ENCODE assay signal across 27 mouse cellular contexts in genomic region chr5:124056956-124057355, GRCm38 (mm10). TPM values are rescaled to one million over a fixed set of nuclear protein-coding genes. Genes with fewer than 3 reads are reported as not detected.
DNase-seq lines count a peak whose midpoint lies in the region; ATAC-seq and TF ChIP-seq lines count a peak whose summit lies in the region.
"Had no signal": no experiment of that assay in that cellular context is flagged by ENCODE, and none has a peak within 500 bp of the region (broad histone marks: within the 10 kb centered on the region; RNA-seq: fewer than 3 reads in every experiment).

No protein-coding gene starts in this region.

- peak; percentile 78 for DNase-seq in midbrain, embryonic 11.5 days (ENCODE audit: low spot score, missing footprints)
- DNase-seq in mesoderm, embryonic 11.5 days (ENCODE audit: low read depth, low spot score): peak; percentile 50
- DNase-seq in urinary bladder, postnatal 4 days (ENCODE audit: low spot score in 2 of 2): no peak
- DNase-seq: adrenal gland, adult 8-10 months; adrenal gland, postnatal 25 days; cerebellum, adult 18-20 months; cerebellum, adult 9-10 months; cerebellum, postnatal 25 days; forebrain, postnatal 0 days; gastrocnemius, postnatal 25 days; heart, adult 18-20 months; heart, postnatal 10 days; heart, postnatal 36 days had no signal

- no peak overlapping the region for H3K27ac ChIP-seq in intestine, embryonic 15.5 days
- H3K27ac ChIP-seq in intestine, postnatal 0 days (ENCODE audit: low read depth, low read length): no peak overlapping the region
- no peak overlapping the region for H3K27ac ChIP-seq in midbrain, embryonic 11.5 days (ENCODE audit: low read depth, low read length)
- H3K27ac ChIP-seq in midbrain, embryonic 16.5 days (ENCODE audit: low read length): no peak overlapping the region
- H3K27ac ChIP-seq: embryonic facial prominence, embryonic 12.5 days; embryonic facial prominence, embryonic 15.5 days; heart, embryonic 15.5 days; hindbrain, embryonic 10.5 days; hindbrain, embryonic 13.5 days had no signal

- peaks cover 4% of the 10 kb centered on the region; the same call in 1 of the 2 replicates for H3K9me3 ChIP-seq in intestine, embryonic 15.5 days
- no peaks in the 10 kb centered on the region for H3K9me3 ChIP-seq in intestine, postnatal 0 days (ENCODE audit: control insufficient read depth)
- H3K9me3 ChIP-seq in midbrain, embryonic 11.5 days (ENCODE audit: control insufficient read depth, low read length): peaks cover 3% of the 10 kb centered on the region; the same call in 1 of the 2 replicates
- H3K9me3 ChIP-seq in midbrain, embryonic 16.5 days (replicated peaks; ENCODE audit: control insufficient read depth, low read length, poor library complexity, severe bottlenecking): no peaks in the 10 kb centered on the region
- H3K9me3 ChIP-seq: embryonic facial prominence, embryonic 12.5 days; embryonic facial prominence, embryonic 15.5 days; heart, embryonic 12.5 days; heart, embryonic 15.5 days; hindbrain, embryonic 13.5 days had no signal

- no peaks in the 10 kb centered on the region for H3K36me3 ChIP-seq in intestine, embryonic 15.5 days
- no peaks in the 10 kb centered on the region for H3K36me3 ChIP-seq in intestine, postnatal 0 days (ENCODE audit: control insufficient read depth, insufficient read depth)
- no peaks in the 10 kb centered on the region; the same call in 1 of the 2 replicates for H3K36me3 ChIP-seq in midbrain, embryonic 11.5 days (ENCODE audit: control insufficient read depth, insufficient read depth, low read length)
- no peaks in the 10 kb centered on the region for H3K36me3 ChIP-seq in midbrain, embryonic 16.5 days (ENCODE audit: control insufficient read depth, insufficient read depth, low read length)
- H3K36me3 ChIP-seq: embryonic facial prominence, embryonic 12.5 days; embryonic facial prominence, embryonic 15.5 days; G1E; heart, embryonic 12.5 days; heart, embryonic 15.5 days; hindbrain, embryonic 10.5 days; hindbrain, embryonic 13.5 days had no signal

- 44% methylated on average over 4 of the region's 4 CpGs for WGBS in intestine, embryonic 15.5 days
- 44% methylated on average over 4 of the region's 4 CpGs for WGBS in intestine, postnatal 0 days
- WGBS in midbrain, embryonic 11.5 days: 47% methylated on average over 4 of the region's 4 CpGs
- WGBS in midbrain, embryonic 16.5 days: 33% methylated on average over 4 of the region's 4 CpGs

- no peak overlapping the region for H3K4me2 ChIP-seq in intestine, embryonic 15.5 days (replicated peaks)
- no peak overlapping the region for H3K4me2 ChIP-seq in intestine, postnatal 0 days (replicated peaks; ENCODE audit: low read depth)
- H3K4me2 ChIP-seq in midbrain, embryonic 11.5 days: no peak overlapping the region
- H3K4me2 ChIP-seq in midbrain, embryonic 16.5 days (ENCODE audit: low read length): no peak overlapping the region
- H3K4me2 ChIP-seq: embryonic facial prominence, embryonic 12.5 days; embryonic facial prominence, embryonic 15.5 days; heart, embryonic 12.5 days; heart, embryonic 15.5 days; hindbrain, embryonic 13.5 days had no signal

- no peak overlapping the region for H3K9ac ChIP-seq in intestine, embryonic 15.5 days
- no peak overlapping the region for H3K9ac ChIP-seq in intestine, postnatal 0 days (ENCODE audit: low read depth, low read length)
- H3K9ac ChIP-seq in midbrain, embryonic 11.5 days (ENCODE audit: low read length): no peak overlapping the region
- no peak overlapping the region for H3K9ac ChIP-seq in midbrain, embryonic 16.5 days (ENCODE audit: low read depth, low read length)
- H3K9ac ChIP-seq: embryonic facial prominence, embryonic 12.5 days; embryonic facial prominence, embryonic 15.5 days; forebrain, postnatal 0 days; heart, embryonic 12.5 days; heart, embryonic 15.5 days; hindbrain, embryonic 13.5 days had no signal

- ATAC-seq in intestine, embryonic 15.5 days: peak; percentile 57; the same call in 1 of the 2 replicates
- no peak for ATAC-seq in intestine, postnatal 0 days
- no peak for ATAC-seq in midbrain, embryonic 11.5 days (ENCODE audit: low FRiP score)
- ATAC-seq in midbrain, embryonic 16.5 days: no peak
- ATAC-seq: activated CD4-positive, CD25-positive, alpha-beta regulatory T cell, adult 4 months; forebrain, embryonic 14.5 days; forebrain, postnatal 0 days; hindbrain, embryonic 16.5 days; Patski had no signal

- no peak for TF ChIP-seq CTCF in intestine, postnatal 0 days (IDR thresholded peaks at IDR 0.05; ENCODE audit: low read depth)

- 0 out of 2 replicates have a peak, but pooled peaks cover under 1% of the 10 kb centered on the region for H3K4me1 ChIP-seq in intestine, embryonic 15.5 days (replicated peaks)
- H3K4me1 ChIP-seq in intestine, postnatal 0 days (replicated peaks; ENCODE audit: control insufficient read depth, insufficient read depth, low read length): no peaks in the 10 kb centered on the region
- H3K4me1 ChIP-seq in midbrain, embryonic 11.5 days (ENCODE audit: control insufficient read depth, insufficient read depth, low read length): no peaks in the 10 kb centered on the region
- H3K4me1 ChIP-seq in midbrain, embryonic 16.5 days (ENCODE audit: control insufficient read depth, insufficient read depth, low read length): no peaks in the 10 kb centered on the region
- H3K4me1 ChIP-seq: embryonic facial prominence, embryonic 12.5 days had no signal

- H3K4me3 ChIP-seq in intestine, embryonic 15.5 days (replicated peaks): no peak overlapping the region
- H3K4me3 ChIP-seq in intestine, postnatal 0 days (ENCODE audit: low read depth, low read length): no peak overlapping the region
- H3K4me3 ChIP-seq in midbrain, embryonic 11.5 days (ENCODE audit: low read depth, low read length): no peak overlapping the region
- H3K4me3 ChIP-seq in midbrain, embryonic 16.5 days (ENCODE audit: low read depth, low read length): no peak overlapping the region
- H3K4me3 ChIP-seq: embryonic facial prominence, embryonic 12.5 days; embryonic facial prominence, embryonic 15.5 days; heart, embryonic 12.5 days; heart, embryonic 15.5 days; hindbrain, embryonic 10.5 days; hindbrain, embryonic 13.5 days had no signal

- H3K27me3 ChIP-seq in intestine, embryonic 15.5 days (replicated peaks): no peaks in the 10 kb centered on the region
- no peaks in the 10 kb centered on the region for H3K27me3 ChIP-seq in intestine, postnatal 0 days (replicated peaks; ENCODE audit: control insufficient read depth, insufficient read depth, low read length)
- H3K27me3 ChIP-seq in midbrain, embryonic 11.5 days (ENCODE audit: control insufficient read depth, insufficient read depth, low read length): no peaks in the 10 kb centered on the region
- no peaks in the 10 kb centered on the region for H3K27me3 ChIP-seq in midbrain, embryonic 16.5 days (ENCODE audit: control insufficient read depth, insufficient read depth, low read depth, low read length)
- H3K27me3 ChIP-seq: embryonic facial prominence, embryonic 12.5 days; embryonic facial prominence, embryonic 15.5 days; heart, embryonic 12.5 days; heart, embryonic 15.5 days; hindbrain, embryonic 13.5 days; Patski had no signal

RNA-seq across cellular contexts. Expression of gene Vps37b, which starts 24.9 kb away (rescaled TPM):
- polyA plus RNA-seq in intestine, embryonic 15.5 days (2015; fragmentation: Nextera tagmentation; extraction: Ambion mirVana): 28.2 and 28.8 TPM in 2 replicates
- polyA plus RNA-seq in intestine, postnatal 0 days (2015; fragmentation: Nextera tagmentation; extraction: Ambion mirVana): 16.7 and 17.8 TPM in 2 replicates
- polyA plus RNA-seq in midbrain, embryonic 11.5 days (2014; fragmentation: Nextera tagmentation; extraction: Ambion mirVana): 45.5 and 50.7 TPM in 2 replicates
- polyA plus RNA-seq in midbrain, embryonic 16.5 days (2015; fragmentation: Nextera tagmentation; extraction: Ambion mirVana): 59.5 and 62.0 TPM in 2 replicates

RNA-seq across cellular contexts. Expression of gene Abcb9, which starts 38.6 kb away (rescaled TPM):
- 2.3 and 2.5 TPM in 2 replicates for polyA plus RNA-seq in intestine, embryonic 15.5 days (2015; fragmentation: Nextera tagmentation; extraction: Ambion mirVana)
- 4.0 and 4.6 TPM in 2 replicates for polyA plus RNA-seq in intestine, postnatal 0 days (2015; fragmentation: Nextera tagmentation; extraction: Ambion mirVana)
- polyA plus RNA-seq in midbrain, embryonic 11.5 days (2014; fragmentation: Nextera tagmentation; extraction: Ambion mirVana): 0.62 and 0.71 TPM in 2 replicates
- polyA plus RNA-seq in midbrain, embryonic 16.5 days (2015; fragmentation: Nextera tagmentation; extraction: Ambion mirVana): 15.5 and 21.7 TPM in 2 replicates

RNA-seq across cellular contexts. Expression of gene Ogfod2, which starts 55.1 kb away (rescaled TPM):
- polyA plus RNA-seq in intestine, embryonic 15.5 days (2015; fragmentation: Nextera tagmentation; extraction: Ambion mirVana): 26.3 and 29.2 TPM in 2 replicates
- 21.3 and 25.0 TPM in 2 replicates for polyA plus RNA-seq in intestine, postnatal 0 days (2015; fragmentation: Nextera tagmentation; extraction: Ambion mirVana)
- polyA plus RNA-seq in midbrain, embryonic 11.5 days (2014; fragmentation: Nextera tagmentation; extraction: Ambion mirVana): 10.4 and 11.4 TPM in 2 replicates
- 41.8 and 43.7 TPM in 2 replicates for polyA plus RNA-seq in midbrain, embryonic 16.5 days (2015; fragmentation: Nextera tagmentation; extraction: Ambion mirVana)

RNA-seq across cellular contexts. Expression of gene Arl6ip4, which starts 58.9 kb away (rescaled TPM):
- 90.8 and 95.4 TPM in 2 replicates for polyA plus RNA-seq in intestine, embryonic 15.5 days (2015; fragmentation: Nextera tagmentation; extraction: Ambion mirVana)
- polyA plus RNA-seq in intestine, postnatal 0 days (2015; fragmentation: Nextera tagmentation; extraction: Ambion mirVana): 75.5 and 76.9 TPM in 2 replicates
- polyA plus RNA-seq in midbrain, embryonic 11.5 days (2014; fragmentation: Nextera tagmentation; extraction: Ambion mirVana): 89.3 and 95.5 TPM in 2 replicates
- 78.0 and 81.6 TPM in 2 replicates for polyA plus RNA-seq in midbrain, embryonic 16.5 days (2015; fragmentation: Nextera tagmentation; extraction: Ambion mirVana)

Comparison
In these comparisons a context has a peak if more than half of its experiments do, and no peak if none do; other contexts are left out.
1. DNase-seq: peak in midbrain, embryonic 11.5 days (single experiment) and mesoderm, embryonic 11.5 days (single experiment); none in urinary bladder, postnatal 4 days (0 of 2).